Mouse (Mus musculus) gastrocnemius, postnatal 4 days (tissue): ENCODE measurements around the gene Slc1a7. TPM values are rescaled to one million over a fixed set of nuclear protein-coding genes. Genes with fewer than 3 reads are reported as not detected.

ENCODE experiments used
- DNase-seq, 2 experiments: peaks; one replicate each; pipeline ENCODE4 v3.0.0; 2021 to 2022; ENCODE audit warnings: low spot score in 2 of 2, mixed read lengths in 2 of 2
- total RNA-seq, 2 experiments: library from RNA; stranded (reverse); gene quantifications; 2 replicates each; pipeline ENCODE4 v1.2.3; 2021

Slc1a7 gene
- total RNA-seq, 2 experiments from 2014 or later: not detected

DNA sequence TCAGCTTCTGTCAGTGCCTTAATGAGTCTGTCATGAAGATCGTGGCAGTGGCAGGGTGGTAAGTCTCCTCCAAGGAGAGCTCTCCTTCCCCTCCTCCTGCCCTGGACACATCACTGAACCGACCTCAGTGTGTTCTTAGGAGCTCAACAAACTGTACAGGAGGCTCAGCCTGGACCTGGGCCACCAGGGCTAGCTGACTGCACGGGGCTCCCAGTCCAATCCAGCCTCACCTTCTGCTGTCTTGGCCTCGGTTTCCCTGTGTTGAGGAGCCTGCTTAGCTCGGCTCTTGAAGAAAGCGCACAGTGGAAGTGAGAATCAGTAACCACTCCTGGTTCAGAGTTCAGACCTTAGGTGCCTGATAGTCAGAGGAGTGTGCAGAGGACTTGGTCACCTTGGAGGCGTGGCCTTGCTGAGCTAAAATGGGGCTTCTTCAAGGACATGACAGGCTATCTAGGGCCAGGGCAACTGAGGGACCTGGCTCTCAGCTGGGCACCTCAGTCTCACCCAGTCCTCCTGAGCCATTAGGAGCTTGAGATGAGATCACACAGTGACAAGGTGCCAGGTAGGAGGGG lies 39.5 kb downstream of the Slc1a7 start:
- no peak for DNase-seq

DNA sequence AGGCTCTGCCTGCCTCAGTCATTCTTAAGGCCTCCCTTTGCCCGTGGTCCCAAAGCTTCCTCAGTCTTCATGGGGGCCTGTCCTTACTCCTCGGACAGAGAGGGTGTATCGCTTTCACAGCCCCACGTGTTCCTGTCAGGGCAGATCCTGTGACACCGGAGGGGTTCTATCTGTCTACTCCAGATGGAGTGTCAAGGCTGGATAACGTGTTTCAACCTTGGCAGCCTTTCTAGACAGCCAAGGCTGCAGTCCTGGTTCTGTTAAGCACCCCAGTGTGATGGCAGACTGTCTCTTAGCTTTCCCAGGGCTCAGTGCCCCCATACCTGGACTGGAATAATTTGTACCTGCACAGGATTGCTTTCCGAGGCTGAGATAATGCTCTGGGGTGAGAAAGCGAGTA lies 40.4 kb downstream of the Slc1a7 start:
- DNase-seq: no peak

DNA sequence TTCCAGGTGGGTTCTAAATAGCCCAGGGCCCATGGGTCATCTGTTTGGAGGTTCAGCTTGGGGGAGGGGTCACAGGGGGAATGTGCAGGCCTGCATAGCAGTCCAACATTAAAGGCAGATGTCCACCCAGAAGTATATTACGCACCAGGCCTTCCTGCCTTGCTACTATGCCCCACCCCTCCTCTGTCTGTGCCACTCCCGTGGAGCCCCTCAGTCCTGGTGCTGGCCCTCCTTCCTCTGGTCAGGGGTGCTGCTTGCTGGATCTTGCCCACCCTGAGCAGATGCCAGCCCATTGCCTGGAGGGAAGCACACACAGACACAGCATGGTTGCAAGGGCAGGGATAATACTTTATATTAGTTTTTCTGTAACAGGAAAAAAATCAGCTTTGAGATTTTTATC lies 46.3 kb downstream of the Slc1a7 start:
- no peak for DNase-seq

DNA sequence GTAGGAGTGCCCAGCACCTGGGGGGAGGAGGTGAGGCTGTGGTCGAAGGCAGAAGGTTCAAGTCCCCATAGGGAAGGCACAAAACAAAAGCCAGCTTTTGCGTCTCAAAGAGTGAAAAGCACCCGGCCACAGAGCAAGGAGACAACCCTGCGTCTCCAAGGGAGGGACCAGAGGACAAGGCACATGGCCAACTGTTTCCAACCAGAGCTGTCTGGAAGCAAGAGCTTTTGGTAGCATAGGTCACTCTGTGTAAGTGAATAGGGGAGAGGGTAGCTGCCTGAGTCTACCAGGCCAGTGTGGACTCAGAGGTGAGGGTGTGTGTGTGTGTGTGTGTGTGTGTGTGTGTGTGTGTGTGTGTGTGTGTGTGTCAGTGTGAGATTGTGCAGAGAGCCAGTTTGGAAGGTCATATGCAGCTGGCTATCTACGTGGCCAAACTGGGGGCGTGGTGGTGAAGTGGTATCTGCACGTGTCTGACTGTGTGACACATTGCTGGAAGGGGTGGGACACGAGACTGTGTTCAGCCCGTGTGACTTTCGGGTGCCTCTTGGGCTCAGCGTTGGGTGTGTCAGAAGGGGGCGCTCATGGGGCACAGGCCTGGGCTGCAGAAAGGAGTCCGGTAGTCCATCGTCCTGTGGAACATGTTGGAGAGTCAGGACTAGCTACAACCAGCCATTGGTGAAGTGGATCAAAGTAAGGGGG lies 47.1 kb downstream of the Slc1a7 start:
- peak; percentile 37 to 38 for DNase-seq

DNA sequence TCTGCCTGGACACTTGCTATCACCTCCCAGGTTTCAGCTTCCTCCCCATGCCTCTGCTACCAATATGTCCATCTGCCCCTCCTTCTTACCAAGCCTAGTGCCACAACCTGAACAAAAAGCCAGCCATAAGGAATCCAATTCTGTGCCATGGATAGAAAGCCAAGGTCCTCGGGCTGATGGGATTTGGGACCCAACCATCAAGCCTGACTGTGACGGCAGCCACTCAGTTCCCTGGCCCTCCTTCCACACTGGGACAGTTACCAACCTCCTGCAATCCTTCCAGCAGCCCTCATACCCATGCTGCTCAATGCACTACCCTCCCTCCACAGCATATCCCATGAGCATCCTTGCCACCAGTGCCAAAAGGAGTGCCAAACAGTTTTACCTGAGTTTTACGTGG lies 48.2 kb downstream of the Slc1a7 start:
- no peak for DNase-seq

DNA sequence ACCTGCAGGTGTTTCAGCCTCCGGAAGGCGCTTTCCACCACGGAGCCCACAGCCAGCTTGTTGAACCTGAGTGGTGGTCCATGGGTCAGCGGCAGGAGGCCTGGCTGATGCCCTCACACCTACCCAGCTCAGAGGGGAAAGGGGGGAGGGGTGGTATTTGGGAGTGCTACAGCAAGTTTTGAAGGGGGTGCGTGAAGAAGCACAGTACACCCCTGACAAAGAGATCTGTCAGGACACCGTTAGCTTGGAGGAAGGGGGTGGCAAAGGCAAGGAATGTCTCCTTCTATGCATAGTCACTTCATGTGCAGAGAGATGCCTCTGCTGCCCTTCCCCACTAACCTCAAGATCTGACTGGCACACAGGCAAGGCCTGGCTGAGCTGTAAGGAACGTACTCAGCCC lies 49.7 kb downstream of the Slc1a7 start:
- no peak for DNase-seq

DNA sequence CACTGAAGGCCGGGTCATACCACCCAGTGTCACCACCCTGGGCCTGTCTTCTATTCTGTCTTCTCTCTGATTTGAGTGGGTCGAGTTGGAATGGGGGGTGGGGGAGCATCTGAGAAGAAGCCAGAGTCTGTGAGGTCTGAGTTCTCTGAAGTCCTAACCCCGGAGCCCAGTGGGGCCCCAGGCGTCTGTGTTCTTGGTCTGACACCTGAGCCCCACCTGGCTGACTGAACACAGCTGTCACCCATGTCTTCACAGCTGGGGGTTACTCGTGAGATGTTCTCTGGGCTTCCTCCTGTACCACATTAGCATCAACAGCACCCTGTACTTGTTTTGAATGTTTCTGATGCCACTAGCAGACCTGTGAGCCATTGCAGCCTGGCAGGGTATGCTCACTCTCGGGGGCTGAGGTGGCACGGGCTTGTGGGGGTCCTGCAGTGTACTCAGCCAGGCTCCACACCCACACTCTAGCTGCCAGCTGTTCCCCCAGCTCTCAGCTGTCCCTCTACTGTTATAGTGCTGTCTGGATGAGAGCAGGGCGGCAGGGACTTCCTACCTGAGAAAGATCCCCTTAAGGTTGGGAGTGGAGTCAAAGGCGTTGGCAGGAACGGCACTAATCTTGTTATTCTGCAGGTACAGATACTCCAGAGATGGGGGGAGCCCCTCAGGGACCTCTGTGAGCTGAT lies 50.2 kb downstream of the Slc1a7 start:
- DNase-seq: no peak

DNA sequence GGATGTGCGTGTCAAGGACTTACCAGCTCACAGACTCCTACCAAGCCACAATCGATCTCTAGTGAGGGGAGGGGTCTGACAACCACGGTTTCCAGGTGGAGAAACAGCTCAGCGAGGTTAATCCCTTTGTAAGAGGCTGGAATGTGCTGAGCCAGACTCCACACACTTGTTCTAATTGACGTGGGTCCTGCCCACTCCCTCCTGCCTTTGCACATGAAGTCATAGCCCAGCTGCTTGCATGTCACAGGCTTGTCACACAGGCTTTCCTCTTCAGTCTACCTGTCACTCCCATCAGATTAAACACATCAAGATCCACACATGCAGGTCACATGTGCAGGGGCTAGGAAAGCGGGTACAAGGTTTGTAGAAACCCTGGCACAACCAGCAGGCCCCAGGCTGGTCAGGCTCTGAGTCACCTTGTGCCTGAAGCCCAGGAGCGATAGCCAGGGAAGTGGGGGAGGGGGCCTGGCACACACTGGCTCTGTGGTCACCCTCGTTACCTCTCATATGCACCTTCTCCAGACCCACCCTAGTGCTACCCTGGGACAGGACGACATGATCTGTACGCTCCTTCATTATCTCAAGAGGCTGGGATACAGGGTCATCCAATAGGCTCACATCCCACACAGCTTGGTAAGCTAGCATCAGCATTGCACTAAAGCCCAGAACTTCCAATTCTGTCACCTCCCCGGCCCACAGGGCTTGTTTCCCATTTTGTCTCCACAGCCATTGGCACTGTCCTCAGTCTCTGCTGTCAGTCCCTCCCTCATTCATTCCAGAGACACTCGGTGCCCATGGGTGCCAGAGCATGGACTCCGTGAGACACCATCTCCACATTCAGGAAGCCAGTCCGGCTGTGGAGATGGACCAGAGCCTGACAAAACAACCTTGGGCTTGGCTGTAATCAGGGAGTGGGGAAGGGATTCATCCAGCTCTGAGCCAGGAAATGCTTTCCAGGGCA lies 51.1 kb downstream of the Slc1a7 start:
- DNase-seq: no peak

DNA sequence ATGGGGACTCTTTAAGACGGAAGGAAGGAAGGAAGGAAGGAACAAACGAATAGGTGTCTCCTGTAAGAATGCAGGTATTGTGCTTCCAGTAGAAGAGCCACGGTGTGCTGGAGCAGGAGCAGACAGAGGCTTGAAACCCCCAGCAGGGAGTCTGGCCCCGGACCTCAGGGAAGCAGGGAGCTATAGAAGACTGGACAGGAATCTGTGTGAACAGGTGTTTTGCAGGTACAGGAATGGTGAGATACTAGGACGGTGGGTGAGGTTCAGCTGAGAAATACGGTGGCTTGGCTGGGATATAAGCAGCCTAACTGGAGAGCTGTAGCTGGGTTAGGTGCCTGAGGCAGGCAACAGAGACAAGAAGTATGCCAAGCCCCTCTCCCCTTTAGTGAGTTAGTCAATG lies 52.0 kb downstream of the Slc1a7 start:
- DNase-seq: no peak

DNA sequence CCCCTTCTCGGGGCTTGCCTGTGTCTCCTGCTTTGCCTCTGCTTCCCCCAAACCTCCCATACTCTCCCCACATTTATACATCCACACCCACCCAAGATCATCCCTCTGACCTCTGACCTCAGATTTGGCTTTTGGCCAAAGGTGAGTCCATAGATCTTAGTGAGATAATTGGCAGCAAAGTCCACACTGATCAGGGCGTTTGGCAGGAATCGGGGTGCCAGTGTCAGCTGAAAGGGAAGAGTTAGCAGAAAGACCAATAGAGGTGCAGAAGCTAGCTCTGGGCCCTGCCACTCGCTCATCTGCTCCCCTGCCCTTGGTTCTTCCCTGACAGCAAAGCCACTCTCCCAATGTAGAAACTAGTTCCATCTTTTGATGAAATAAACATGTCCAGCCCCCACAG lies 55.1 kb downstream of the Slc1a7 start:
- DNase-seq: no peak

DNA sequence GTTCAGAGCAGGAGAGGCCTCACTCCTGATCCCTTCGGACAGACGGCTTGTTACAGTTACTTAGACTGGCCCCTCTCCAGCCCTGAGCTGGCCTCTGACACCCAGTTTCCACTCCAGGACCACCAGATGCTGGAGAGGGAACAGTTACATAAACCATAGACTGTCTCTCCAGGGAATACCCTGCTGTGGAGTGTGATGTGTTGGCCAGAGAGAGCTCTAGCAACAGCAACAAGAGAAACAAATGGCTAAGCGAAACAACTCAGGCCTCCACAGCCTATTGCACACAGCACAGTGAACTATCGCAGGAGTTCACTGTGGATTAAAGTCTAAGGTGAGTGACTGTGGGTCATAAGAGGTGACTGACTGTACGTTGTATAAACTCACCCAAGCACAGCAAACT lies 56.5 kb downstream of the Slc1a7 start:
- DNase-seq: peak in 1 of 2 experiments; percentile 69

DNA sequence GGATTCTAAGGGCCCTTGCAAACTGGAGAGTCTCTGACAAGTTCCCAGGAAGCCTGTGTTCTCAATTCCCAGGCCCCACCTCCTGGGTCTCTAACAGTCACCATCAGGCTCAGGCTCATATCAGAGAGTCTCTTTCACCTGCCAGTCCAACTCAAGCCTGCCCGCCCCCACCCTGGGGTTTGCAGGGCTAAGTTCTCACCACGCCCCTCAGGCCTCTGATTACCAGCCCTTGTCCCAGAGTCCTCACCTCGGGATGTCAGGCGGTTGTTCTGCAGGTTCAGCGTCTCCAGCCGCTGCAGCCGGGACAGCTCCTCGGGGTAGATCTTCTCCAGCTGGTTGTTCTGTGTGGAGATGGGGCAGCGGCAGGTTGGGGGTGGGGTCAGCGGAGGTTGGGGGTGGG lies 57.1 kb downstream of the Slc1a7 start:
- no peak for DNase-seq

DNA sequence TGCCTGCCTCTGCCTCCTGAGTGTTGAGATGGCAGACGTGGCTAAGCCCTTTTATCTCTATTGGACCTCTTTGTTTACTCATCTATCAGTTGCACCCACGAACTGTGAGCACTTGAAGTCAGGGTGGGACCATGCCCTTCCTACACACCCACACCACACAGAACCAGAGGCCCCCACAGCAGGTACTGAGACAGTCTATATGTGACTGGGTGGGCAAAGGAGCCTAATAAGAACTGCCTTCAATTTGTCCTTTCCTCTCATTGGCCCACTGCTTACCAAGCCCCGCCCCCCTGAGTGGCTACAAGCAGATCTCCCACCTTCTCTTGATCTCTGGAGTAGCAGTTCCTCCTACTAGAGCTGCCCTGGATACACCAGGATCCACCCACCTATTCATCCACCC lies 58.1 kb downstream of the Slc1a7 start:
- no peak for DNase-seq

DNA sequence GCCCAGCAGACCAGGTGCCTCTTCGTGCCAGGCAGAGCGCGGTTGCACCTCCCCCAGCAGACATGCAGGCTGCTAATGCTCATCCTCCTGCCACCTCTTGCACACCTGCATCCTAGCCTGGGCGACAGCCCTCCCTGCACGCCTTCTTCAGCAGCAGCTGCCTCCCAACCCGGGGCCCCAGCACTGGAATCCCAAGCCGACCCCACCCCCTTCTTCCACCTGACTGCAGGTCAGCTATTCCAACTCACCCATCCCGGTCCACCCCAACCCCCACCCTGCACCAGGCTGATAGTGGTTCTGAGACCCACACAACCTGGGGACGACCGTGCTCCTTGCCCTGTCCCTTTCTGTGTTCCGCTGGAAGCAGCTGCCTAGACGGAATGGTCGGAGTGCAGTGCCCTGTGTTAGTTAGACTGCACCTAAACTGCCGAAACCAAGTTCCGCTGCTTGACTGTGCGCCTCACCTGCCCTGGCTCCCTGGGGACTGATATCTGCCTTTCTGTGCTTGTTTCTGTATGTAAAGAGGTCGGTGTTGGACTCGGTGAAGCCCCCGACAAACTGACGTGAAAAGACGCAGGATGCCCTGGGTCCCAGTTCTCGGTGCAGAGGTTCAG lies 62.9 kb downstream of the Slc1a7 start:
- DNase-seq: no peak

DNA sequence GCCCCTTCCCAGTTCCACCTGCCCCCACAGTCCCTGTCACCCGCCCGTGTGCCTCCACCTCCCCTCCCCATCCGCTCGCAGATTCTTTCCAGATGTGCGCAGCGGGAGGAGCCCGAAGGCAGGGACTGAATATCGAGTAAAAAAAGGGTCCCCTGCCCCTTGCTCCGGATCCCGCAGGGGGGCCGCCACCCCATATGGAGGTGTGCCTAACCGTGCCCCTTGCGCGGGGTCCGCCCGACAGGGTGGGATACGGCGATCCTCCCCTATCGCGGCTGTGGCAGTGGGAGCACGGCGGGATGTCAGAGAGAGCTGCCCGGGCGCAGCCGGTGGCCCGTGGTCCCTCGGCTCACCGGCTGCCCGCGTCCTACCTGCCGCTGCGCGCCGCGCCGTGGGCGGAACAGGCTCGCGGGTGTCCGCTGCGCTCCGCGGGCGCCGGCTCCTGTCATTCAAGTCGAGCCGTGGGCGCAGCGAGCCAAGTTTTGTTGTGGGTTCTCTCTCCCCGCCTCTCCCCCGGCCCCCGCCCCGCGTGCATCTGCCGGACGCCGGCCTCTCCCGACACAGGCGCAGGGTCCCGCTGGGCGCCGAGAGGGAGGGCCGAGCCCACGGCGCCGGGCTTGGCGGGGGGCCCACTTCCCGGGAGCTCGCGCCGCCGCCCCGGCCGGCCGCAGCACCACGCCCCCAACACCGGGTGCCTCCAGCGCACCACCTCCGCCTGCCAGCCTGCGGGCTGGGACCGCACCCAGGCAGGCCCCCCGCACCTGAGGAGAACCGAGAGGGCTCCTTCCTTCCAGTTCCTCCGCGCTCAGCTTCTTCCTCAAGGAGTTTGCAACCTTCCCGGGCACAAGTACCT lies 63.6 kb downstream of the Slc1a7 start:
- peak; percentile 48 to 71 for DNase-seq

DNA sequence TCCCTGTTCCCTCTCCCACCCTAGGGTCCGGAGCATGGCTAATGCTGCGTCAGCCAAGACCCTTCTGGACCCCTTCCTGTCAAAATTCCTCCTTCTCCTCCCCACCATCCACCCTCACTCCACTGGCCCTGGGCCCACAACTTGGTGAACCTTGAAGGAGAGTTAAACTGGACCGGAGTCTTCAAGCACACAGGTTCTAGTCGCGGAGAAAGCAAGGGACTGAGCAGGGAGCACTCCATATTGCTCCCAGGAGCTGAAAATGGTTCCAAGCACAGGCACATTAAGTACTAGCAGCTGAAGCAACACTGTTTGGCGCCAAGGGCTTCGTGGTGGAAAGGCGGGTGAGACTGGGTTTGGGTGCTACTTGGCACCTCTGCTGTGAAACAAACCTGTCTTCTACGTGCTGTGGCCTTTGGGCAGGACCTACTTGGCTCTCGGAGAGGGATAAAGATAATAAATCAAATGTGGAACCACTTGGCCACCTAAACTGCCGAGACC lies 64.3 kb downstream of the Slc1a7 start:
- DNase-seq: no peak

DNA sequence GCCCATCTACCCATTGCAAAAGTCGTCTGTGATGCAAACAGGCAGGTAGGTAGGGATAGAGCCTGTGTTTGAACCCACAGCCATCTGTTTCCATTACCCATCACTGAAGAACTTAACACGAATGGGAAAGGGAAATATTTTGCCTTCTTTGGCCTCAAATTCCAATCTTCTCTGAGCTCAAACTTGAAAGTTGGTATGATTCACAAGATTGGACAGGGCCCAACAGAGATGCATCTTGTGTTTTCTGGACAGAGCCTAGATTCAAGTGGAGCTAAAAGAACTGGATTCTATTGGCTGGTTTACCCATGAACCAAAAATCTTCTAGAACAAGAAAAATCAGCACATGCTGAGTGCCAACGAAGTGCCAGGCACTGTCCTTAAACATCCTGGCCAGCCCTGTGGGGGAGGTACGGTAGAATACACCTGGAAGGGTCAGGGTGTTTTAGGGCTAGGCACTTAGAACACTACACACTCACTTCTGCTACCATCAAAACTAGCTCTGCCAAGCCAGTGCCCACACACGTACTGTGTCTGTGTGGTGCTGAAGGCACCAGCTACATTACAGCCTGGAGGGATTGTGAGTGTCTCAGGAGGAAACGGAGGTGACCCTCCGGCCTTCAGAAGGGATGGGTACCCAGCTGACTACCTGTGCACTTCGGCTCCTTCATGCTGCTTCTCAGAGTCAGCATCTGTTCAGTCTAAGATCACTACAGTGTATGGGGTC lies 65.1 kb downstream of the Slc1a7 start:
- DNase-seq: no peak

DNA sequence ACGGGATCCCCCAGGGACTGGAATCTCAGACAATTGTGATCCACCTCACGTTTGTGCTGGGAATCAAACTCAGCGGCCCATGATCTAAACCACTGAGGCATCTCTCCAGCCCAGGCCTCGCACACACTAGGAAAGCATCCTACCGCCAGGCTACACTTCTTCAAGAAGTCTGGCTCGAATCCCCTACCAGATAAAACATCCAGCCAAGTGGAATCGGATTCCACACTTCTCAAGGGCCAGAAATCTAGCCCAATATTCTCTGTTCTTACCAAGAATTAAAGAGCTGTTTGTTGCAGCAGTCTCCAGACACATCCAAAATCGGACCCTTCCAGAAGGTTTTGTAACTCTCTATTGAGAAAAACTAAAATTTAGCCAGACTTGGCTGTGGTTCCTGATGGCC lies 68.9 kb downstream of the Slc1a7 start:
- no peak for DNase-seq
